Mouse (Mus musculus) hindbrain, embryonic 14.5 days (tissue): Measurements from ENCODE around the gene Samd9l. TPM values are rescaled to one million over a fixed set of nuclear protein-coding genes. Genes with fewer than 3 reads are reported as not detected.
"Not testable (repeated sequence)": the region's sequence is repeated elsewhere in the genome, so short reads cannot be mapped to it uniquely, and the experiment has no call there.

ENCODE experiments used
- ATAC-seq: fragments of 200-750 bp; cut with Nextera tagmentation; 2 replicates; pipeline ENCODE4 v1.8.0; 2017; ENCODE audit warnings: moderate number of reproducible peaks, mild to moderate bottlenecking, moderate TSS enrichment, moderate library complexity; ENCODE audit not compliant: low FRiP score
- DNase-seq: peaks from one replicate; pipeline ENCODE4 v3.0.0-alpha.2; 2015; ENCODE audit warnings: low spot score
- H3K27ac ChIP-seq: fragments of 300-500 bp; sonication (generic); 2 replicates; pipeline ENCODE4 v1.5.1; 2014; ENCODE audit warnings: mild to moderate bottlenecking, moderate library complexity
- H3K27me3 ChIP-seq: fragments of 300-500 bp; sonication (generic); 2 replicates; pipeline ENCODE4 v1.6.1; 2014; ENCODE audit warnings: mild to moderate bottlenecking, low read length, mixed read lengths; ENCODE audit not compliant: control insufficient read depth, insufficient read depth
- H3K36me3 ChIP-seq: fragments of 300-500 bp; sonication (generic); replicated peaks from 2 replicates; pipeline ENCODE4 v1.6.1; 2014; ENCODE audit not compliant: control insufficient read depth, insufficient read depth
- H3K4me1 ChIP-seq: fragments of 300-500 bp; sonication (generic); replicated peaks from 2 replicates; pipeline ENCODE4 v1.6.1; 2014; ENCODE audit warnings: antibody characterized with exemption, low read length, mixed read lengths; ENCODE audit not compliant: control insufficient read depth, insufficient read depth
- H3K4me2 ChIP-seq: fragments of 300-500 bp; sonication (generic); replicated peaks from 2 replicates; pipeline ENCODE4 v1.6.1; 2014; ENCODE audit warnings: mild to moderate bottlenecking, moderate library complexity
- H3K4me3 ChIP-seq: fragments of 300-500 bp; sonication (generic); replicated peaks from 2 replicates; pipeline ENCODE4 v1.5.1; 2014; ENCODE audit warnings: mild to moderate bottlenecking, low read length
- H3K9ac ChIP-seq: fragments of 300-500 bp; sonication (generic); 2 replicates; pipeline ENCODE4 v1.6.1; 2014
- H3K9me3 ChIP-seq: fragments of 300-500 bp; sonication (generic); 2 replicates; pipeline ENCODE4 v1.6.1; 2016; ENCODE audit warnings: low read length; ENCODE audit not compliant: control insufficient read depth
- WGBS: fragments of 180-500 bp; shearing (Covaris S2); extraction: QIAGEN DNeasy Blood & Tissue Kit; methylation state at CpG from one replicate; pipeline ENCODE4 v1.1.7; 2014; 5-methylcytosine and 5-hydroxymethylcytosine counted together
- polyA plus RNA-seq: library from polyadenylated mRNA; unstranded; fragments of >200 nt; fragmentation: Nextera tagmentation; extraction: Ambion mirVana; gene quantifications from 2 replicates; pipeline ENCODE4 v1.2.1, GENCODE M21; 2014

The Samd9l gene
- polyA plus RNA-seq, result 1.4 and 1.6 TPM in 2 replicates

GRCm38 (mm10) chr6:3399340-3400068 lies at the start of gene Samd9l:
Samd9l (minus strand) TSS chr6:3399572.
- H3K27ac ChIP-seq, H3K27me3 ChIP-seq, ATAC-seq, H3K4me3 ChIP-seq, H3K9ac ChIP-seq, H3K9me3 ChIP-seq, H3K4me1 ChIP-seq, H3K4me2 ChIP-seq, H3K36me3 ChIP-seq: not testable (repeated sequence)
- 56% methylated on average over 4 of the region's 4 CpGs for WGBS
- peak; percentile 56 for DNase-seq

GRCm38 (mm10) chr6:3447404-3447803 lies 48.0 kb upstream of the Samd9l start:
- Histone ChIP-seq H3K27ac (no peak overlapping the region), H3K4me3 (no peak overlapping the region), H3K4me1 (no peaks in the 10 kb centered on the region), H3K9me3 (no peaks in the 10 kb centered on the region), H3K36me3 (no peaks in the 10 kb centered on the region), H3K4me2 (no peak overlapping the region), H3K27me3 (no peaks in the 10 kb centered on the region), H3K9ac (no peak overlapping the region)
- WGBS, result 5% methylated on average over 5 of the region's 5 CpGs
- peak; percentile 80 for DNase-seq
- ATAC-seq, result peak; percentile 84; the same call in 1 of the 2 replicates

- peak; percentile 41 for DNase-seq
- Histone ChIP-seq H3K27me3 (no peaks in the 10 kb centered on the region), H3K9me3 (no peaks in the 10 kb centered on the region), H3K36me3 (no peaks in the 10 kb centered on the region), H3K4me2 (no peak overlapping the region), H3K4me3 (no peak overlapping the region), H3K4me1 (no peaks in the 10 kb centered on the region), H3K27ac (no peak overlapping the region), H3K9ac (no peak overlapping the region)
- 24% methylated on average over 1 of the region's 1 CpGs for WGBS
- no peak for ATAC-seq
Measured at GRCm38 (mm10) chr6:3443905-3444304, 44.5 kb upstream of the Samd9l start.

- no peak overlapping the region for H3K4me2 ChIP-seq
- DNase-seq (no peak), ATAC-seq (no peak)
- H3K27ac ChIP-seq, result no peak overlapping the region
- no peak overlapping the region for H3K9ac ChIP-seq
- H3K4me3 ChIP-seq, result no peak overlapping the region
- no peaks in the 10 kb centered on the region for H3K36me3 ChIP-seq
- no peaks in the 10 kb centered on the region for H3K9me3 ChIP-seq
- H3K4me1 ChIP-seq, result no peaks in the 10 kb centered on the region
- no peaks in the 10 kb centered on the region for H3K27me3 ChIP-seq
Measured at GRCm38 (mm10) chr6:3436087-3436486, 36.7 kb upstream of the Samd9l start.

- H3K9me3 ChIP-seq, result not testable (repeated sequence)
Measured at GRCm38 (mm10) chr6:3430976-3431375, 31.6 kb upstream of the Samd9l start.

GRCm38 (mm10) chr6:3427047-3427446 lies 27.7 kb upstream of the Samd9l start:
- 85% methylated on average over 1 of the region's 1 CpGs for WGBS
- DNase-seq, result no peak
- ATAC-seq, result no peak
- Histone ChIP-seq H3K4me2 (no peak overlapping the region), H3K4me3 (no peak overlapping the region), H3K27ac (no peak overlapping the region), H3K9ac (no peak overlapping the region), H3K36me3 (no peaks in the 10 kb centered on the region), H3K27me3 (no peaks in the 10 kb centered on the region), H3K9me3 (no peaks in the 10 kb centered on the region), H3K4me1 (no peaks in the 10 kb centered on the region)

More at GRCm38 (mm10) chr6:3430976-3431375, 31.6 kb upstream of the Samd9l start:
- H3K9ac ChIP-seq, H3K36me3 ChIP-seq, DNase-seq, H3K27ac ChIP-seq, H3K4me3 ChIP-seq, H3K4me2 ChIP-seq, H3K27me3 ChIP-seq, ATAC-seq, H3K4me1 ChIP-seq: not testable (repeated sequence)
- WGBS, result 81% methylated on average over 2 of the region's 2 CpGs

GRCm38 (mm10) chr6:3425333-3425732 lies 26.0 kb upstream of the Samd9l start:
- DNase-seq, H3K27ac ChIP-seq, ATAC-seq, H3K9me3 ChIP-seq, H3K4me3 ChIP-seq, H3K36me3 ChIP-seq, H3K4me1 ChIP-seq, H3K27me3 ChIP-seq, H3K4me2 ChIP-seq, H3K9ac ChIP-seq: not testable (repeated sequence)

GRCm38 (mm10) chr6:3424613-3425277 lies 25.4 kb upstream of the Samd9l start:
- WGBS, result 45% methylated on average over 1 of the region's 4 CpGs
- not testable (repeated sequence) for H3K4me3 ChIP-seq, DNase-seq, H3K4me1 ChIP-seq, H3K36me3 ChIP-seq, H3K27me3 ChIP-seq, H3K27ac ChIP-seq, H3K9me3 ChIP-seq, ATAC-seq, H3K4me2 ChIP-seq, H3K9ac ChIP-seq

GRCm38 (mm10) chr6:3397182-3397906 lies 2.0 kb downstream of the Samd9l start:
- H3K9me3 ChIP-seq, ATAC-seq: not testable (repeated sequence)
- WGBS, result 93% methylated on average over 3 of the region's 7 CpGs

More at GRCm38 (mm10) chr6:3397182-3397906, 2.0 kb downstream of the Samd9l start:
- H3K4me2 ChIP-seq, H3K4me1 ChIP-seq, H3K27ac ChIP-seq, DNase-seq, H3K4me3 ChIP-seq, H3K36me3 ChIP-seq, H3K9ac ChIP-seq, H3K27me3 ChIP-seq: not testable (repeated sequence)
